Mouse (Mus musculus): ENCODE results near the gene Cep68. TPM values are rescaled to one million over a fixed set of nuclear protein-coding genes. Genes with fewer than 3 reads are reported as not detected.

The Cep68 gene
- polyA plus RNA-seq, 1 experiment from 2014 or later: 34.1 TPM

DNA sequence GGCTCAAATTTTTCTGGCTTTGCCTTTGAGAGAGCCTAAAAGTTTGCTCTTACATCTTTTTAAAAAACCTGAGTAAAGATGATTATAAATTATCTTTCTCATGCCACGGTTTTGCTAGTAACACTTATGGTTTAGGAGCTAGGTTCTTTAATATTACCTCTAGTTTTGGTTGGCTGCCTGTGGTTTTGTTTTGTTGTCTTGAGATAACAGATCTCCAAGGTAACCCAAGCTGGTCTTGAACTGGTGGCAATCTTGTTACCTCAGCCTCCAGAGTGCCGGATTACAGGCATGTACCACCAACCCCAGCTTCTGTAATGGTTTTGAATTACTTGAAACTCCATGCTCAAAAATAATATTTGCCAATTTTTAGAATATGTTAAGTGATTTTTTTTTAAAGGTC lies 37.4 kb downstream of the Cep68 start:
- WGBS: 83% methylated on average over 2 of the region's 2 CpGs
- Histone ChIP-seq H3K4me1 (replicated peaks) (peaks cover under 1% of the 10 kb centered on the region; the same call in 1 of the 2 replicates), H3K4me3 (no peak overlapping the region), H3K27me3 (ENCODE audit: insufficient read depth, poor library complexity, severe bottlenecking) (no peaks in the 10 kb centered on the region), H3K9me3 (no peaks in the 10 kb centered on the region), H3K36me3 (peaks cover 26% of the 10 kb centered on the region), H3K27ac (no peak overlapping the region)
- DNase-seq (ENCODE audit: low spot score): no peak

DNA sequence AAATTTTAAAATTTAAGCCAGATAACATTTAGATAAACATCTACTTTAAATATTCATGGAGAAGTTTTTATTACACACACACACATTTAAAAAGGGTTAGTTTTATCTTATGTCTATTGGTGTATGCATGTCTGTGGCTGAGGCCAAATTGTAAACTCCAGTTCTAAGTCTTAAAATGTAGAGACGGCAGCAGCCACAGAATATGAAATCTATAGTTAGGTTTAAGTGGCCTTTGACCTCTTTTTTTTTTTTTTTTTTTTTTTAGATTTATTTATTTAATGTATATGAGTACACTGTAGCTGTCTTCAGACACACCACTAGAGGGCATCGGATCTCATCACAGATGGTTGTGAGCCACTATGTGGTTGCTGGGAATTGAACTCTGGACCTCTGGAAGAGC lies 41.6 kb downstream of the Cep68 start:
- no peak for DNase-seq (ENCODE audit: low spot score)
- H3K27ac ChIP-seq: no peak overlapping the region
- no peak overlapping the region for H3K4me3 ChIP-seq
- no peaks in the 10 kb centered on the region for H3K27me3 ChIP-seq (ENCODE audit: insufficient read depth, poor library complexity, severe bottlenecking)
- peaks cover 14% of the 10 kb centered on the region for H3K36me3 ChIP-seq
- peaks cover 31% of the 10 kb centered on the region for H3K4me1 ChIP-seq (replicated peaks)
- no peaks in the 10 kb centered on the region for H3K9me3 ChIP-seq
- WGBS: 83% methylated on average over 2 of the region's 2 CpGs

DNA sequence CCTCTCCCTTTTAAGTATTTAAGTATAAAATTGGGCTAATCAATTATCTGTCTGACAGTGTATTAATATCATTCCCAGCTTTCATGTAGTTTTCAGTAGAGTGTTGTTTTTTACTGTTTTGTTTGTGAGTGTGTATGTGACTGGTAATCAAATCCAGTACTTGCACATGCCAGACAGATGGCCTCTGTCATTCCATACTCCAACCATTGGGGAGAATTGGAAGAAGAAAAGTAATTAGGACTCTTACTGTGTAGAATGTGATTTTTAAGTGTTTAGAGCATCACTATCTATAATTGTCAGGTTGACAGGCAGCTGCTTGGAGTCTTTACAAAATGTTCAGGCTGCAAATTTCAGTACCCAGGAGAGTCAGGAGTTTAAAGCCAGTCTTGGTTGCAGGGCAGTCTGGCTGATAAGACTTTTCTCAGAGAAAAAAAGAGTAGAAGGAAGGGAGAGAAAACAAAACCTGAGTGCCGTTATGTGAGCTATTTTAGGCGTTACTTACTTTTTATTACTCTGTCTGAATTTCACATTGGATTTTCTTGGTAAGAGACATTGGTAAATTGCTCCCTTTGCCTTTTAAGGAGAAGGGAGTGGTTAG lies 42.5 kb downstream of the Cep68 start:
- Histone ChIP-seq H3K4me3 (no peak overlapping the region), H3K9me3 (no peaks in the 10 kb centered on the region), H3K27me3 (ENCODE audit: insufficient read depth, poor library complexity, severe bottlenecking) (no peaks in the 10 kb centered on the region), H3K27ac (no peak overlapping the region), H3K36me3 (peaks cover 14% of the 10 kb centered on the region), H3K4me1 (replicated peaks) (peaks cover 35% of the 10 kb centered on the region)
- no peak for DNase-seq (ENCODE audit: low spot score)
- 96% methylated on average over 2 of the region's 2 CpGs for WGBS

DNA sequence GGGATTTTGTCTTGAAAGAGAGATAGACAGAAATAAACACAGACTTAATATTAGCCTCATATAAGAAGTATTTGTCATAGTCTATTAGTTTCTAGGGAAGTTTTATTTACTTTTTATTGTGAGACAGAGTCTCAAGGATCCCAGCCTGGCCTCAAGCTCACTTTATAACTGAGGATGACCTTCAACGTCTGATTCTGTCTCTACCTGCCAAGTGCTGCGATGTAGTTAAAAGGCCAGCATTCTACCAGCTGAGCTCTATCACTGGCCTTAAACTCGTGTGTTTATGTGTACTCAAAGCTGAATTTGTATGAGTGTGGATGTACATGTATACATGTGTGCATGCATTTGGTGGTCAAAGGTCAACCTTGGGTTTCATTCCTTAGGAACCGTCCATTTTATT lies 43.7 kb downstream of the Cep68 start:
- H3K4me1 ChIP-seq (replicated peaks): peaks cover 37% of the 10 kb centered on the region
- H3K27ac ChIP-seq: no peak overlapping the region
- 88% methylated on average over 4 of the region's 4 CpGs for WGBS
- peaks cover 14% of the 10 kb centered on the region for H3K36me3 ChIP-seq
- no peaks in the 10 kb centered on the region for H3K9me3 ChIP-seq
- H3K4me3 ChIP-seq: no peak overlapping the region
- no peak for DNase-seq (ENCODE audit: low spot score)
- no peaks in the 10 kb centered on the region for H3K27me3 ChIP-seq (ENCODE audit: insufficient read depth, poor library complexity, severe bottlenecking)

DNA sequence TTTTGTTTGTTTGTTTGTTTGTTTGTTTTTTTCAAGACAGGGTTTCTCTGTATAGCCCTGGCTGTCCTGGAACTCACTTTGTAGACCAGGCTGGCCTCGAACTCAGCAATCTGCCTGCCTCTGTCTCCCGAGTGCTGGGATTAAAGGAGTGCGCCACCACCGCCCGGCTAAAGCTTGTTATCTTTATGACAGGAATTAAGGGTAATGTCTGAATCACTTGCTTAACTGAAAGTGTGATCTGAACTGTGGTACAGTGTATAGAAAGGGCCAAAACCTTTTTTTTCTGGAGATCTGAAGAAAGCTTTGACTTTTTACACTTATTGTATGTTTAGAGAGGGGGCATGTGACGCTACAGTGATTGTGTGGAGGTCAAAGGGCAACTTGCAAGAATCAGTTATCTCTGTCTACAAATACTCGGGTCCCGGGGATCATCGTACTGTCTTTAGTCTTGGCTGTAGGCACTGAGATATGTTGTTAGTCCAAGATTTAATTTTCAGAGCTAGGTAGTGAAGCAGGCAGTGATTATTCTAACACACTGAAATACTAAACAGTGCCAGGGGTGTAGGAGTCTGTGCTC lies 44.3 kb downstream of the Cep68 start:
- 85% methylated on average over 9 of the region's 9 CpGs for WGBS

DNA sequence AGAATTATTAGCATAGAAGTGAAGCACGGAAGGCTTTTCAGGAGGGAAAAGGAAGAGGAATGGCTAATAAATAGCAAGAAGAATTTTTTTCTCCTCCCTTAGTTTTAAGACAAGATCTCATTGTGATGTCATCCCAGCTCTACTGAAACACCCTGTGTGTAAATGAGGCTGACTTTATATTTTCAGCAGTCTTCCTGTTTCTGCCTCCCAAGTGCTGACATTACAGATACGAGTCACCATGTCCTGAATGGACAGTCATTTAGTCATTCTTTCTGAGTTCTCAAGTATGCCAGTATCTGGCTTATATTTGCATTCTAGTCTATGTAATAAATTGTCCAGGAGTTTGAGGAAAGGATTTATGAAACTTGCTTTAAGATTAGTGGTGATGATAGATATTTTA lies 44.9 kb downstream of the Cep68 start:
- 82% methylated on average over 2 of the region's 2 CpGs for WGBS
- Histone ChIP-seq H3K27me3 (ENCODE audit: insufficient read depth, poor library complexity, severe bottlenecking) (no peaks in the 10 kb centered on the region), H3K4me3 (no peak overlapping the region), H3K36me3 (peaks cover 14% of the 10 kb centered on the region), H3K4me1 (replicated peaks) (peaks cover 41% of the 10 kb centered on the region), H3K27ac (no peak overlapping the region), H3K9me3 (no peaks in the 10 kb centered on the region)
- DNase-seq (ENCODE audit: low spot score): no peak

More for the DNA sequence above, 44.3 kb downstream of the Cep68 start:
- Histone ChIP-seq H3K4me3 (no peak overlapping the region), H3K27me3 (ENCODE audit: insufficient read depth, poor library complexity, severe bottlenecking) (no peaks in the 10 kb centered on the region), H3K9me3 (no peaks in the 10 kb centered on the region), H3K36me3 (peaks cover 14% of the 10 kb centered on the region), H3K27ac (no peak overlapping the region), H3K4me1 (replicated peaks) (peaks cover 41% of the 10 kb centered on the region)
- DNase-seq (ENCODE audit: low spot score): no peak

DNA sequence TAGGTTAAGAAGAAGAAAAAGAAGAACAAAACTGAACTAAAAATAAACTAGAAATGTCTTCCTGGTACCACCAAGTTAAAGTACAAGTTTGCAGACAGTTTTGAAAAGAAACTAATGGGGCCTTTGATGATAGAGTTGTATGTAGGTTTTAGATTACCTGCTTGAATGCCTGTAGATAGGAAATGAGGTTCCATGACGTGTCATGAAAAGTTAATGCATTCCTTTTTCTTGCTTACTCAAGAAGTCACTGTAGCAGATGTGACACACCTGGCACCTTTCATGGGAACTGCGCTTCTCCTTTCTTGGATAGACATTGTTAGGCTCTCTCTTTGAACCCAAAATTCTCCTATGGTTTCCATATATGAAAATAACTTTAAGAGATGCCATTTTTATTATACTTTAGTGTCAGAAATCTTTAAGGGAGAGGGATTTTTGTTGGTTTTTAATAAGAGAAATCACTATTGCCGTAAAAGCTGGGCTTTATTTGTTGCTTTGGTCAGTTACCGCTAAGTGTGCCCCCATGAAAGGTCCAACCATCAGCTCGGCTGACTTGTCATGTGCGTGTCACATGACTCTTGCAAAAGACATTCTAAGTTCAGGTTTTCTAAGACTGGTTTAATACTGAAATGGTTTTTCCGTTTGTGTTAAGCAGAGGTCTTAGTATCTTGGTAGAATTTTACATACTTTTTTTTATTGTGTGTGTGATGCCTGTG lies 46.8 kb downstream of the Cep68 start:
- DNase-seq (ENCODE audit: low spot score): no peak
- Histone ChIP-seq H3K27ac (peak overlapping the region; percentile 92), H3K4me3 (peak overlapping the region; percentile 99), H3K4me1 (replicated peaks) (peaks cover 41% of the 10 kb centered on the region), H3K9me3 (no peaks in the 10 kb centered on the region), H3K27me3 (ENCODE audit: insufficient read depth, poor library complexity, severe bottlenecking) (no peaks in the 10 kb centered on the region), H3K36me3 (peaks cover 9% of the 10 kb centered on the region)
- WGBS: 64% methylated on average over 7 of the region's 7 CpGs

DNA sequence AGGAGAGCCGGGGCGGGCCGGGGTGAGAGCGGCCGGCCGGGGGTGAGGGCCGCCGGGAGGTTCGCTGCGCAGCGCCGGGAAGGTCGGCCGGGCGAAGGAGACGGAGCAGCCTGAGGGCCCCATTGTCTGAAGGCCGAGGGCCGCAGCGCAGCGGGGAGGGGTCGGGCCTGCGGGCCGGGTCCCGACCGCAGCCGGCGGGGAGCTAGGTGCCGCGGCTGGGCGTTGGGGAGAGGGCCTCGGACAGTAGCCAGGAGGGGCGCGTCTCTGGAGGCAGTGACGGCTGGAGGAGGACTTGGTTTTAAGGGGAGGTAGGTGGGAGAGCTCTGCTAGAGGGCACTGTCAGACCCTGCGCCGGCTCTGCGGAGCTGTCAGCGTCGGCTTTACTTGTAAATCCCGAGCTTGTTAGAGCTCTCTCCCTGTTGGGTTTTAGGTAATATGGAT lies 47.5 kb downstream of the Cep68 start:
- Histone ChIP-seq H3K27ac (peak overlapping the region; percentile 92), H3K4me1 (replicated peaks) (peaks cover 39% of the 10 kb centered on the region), H3K27me3 (ENCODE audit: insufficient read depth, poor library complexity, severe bottlenecking) (no peaks in the 10 kb centered on the region), H3K9me3 (no peaks in the 10 kb centered on the region), H3K36me3 (peaks cover 9% of the 10 kb centered on the region), H3K4me3 (peak overlapping the region; percentile 99)
- WGBS: under 1% methylated on average over 40 of the region's 40 CpGs
- DNase-seq (ENCODE audit: low spot score): no peak

DNA sequence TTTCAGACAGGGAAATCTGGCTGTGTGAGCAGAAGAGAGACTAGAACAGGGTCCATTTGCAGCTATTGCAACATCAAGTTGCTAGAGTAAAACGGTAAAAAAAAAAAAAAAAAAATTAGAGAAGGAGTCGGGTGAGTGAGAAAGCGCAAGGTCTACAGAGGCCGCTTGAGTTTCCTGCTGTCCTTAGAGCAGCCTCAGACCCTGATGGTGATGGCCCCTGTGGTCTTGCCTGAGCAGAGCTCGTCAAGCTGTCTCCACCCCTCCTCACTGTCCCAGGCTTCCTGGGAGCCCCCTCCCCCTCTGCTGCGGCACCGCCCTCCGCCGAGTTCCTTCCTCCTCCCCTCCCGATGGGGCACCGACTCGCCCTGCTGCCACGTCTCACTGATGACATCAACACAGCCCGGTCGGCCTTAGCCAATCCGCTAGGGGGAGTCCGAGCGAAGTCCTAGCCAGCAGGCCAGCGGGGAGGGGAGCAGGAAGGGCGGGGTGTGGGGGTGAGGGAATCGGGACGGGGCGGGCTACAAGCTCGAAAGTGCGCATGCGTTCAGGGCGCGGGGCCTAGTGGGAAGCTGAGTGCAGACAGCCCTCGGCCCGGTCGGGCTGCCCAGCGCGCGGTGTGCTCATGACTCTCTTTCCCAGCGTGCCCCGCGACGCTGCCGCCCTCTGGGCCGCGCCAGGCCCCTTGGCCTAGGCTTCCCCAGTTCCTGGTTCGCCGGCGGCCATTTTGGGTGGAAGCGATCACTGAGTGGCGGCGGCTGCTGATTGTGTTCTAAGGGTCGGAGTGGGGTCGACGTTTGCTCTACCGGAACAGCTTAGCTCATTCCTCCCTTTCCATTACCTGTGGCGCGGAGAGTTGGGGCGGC lies 48.3 kb downstream of the Cep68 start, which contains the start of gene Rab1a:
Gene Rab1a, plus strand, starts transcription at position 720 of the 863 bp plus-strand sequence.
- peak; percentile 100 for DNase-seq (ENCODE audit: low spot score)
- H3K27me3 ChIP-seq (ENCODE audit: insufficient read depth, poor library complexity, severe bottlenecking): no peaks in the 10 kb centered on the region
- peaks cover 34% of the 10 kb centered on the region for H3K4me1 ChIP-seq (replicated peaks)
- H3K27ac ChIP-seq: peak within 1 kb of the TSS; percentile 92
- no peaks in the 10 kb centered on the region for H3K9me3 ChIP-seq
- peak within 1 kb of the TSS; percentile 99 for H3K4me3 ChIP-seq
- peaks cover 9% of the 10 kb centered on the region for H3K36me3 ChIP-seq
- under 1% methylated on average over 54 of the region's 54 CpGs for WGBS

DNA sequence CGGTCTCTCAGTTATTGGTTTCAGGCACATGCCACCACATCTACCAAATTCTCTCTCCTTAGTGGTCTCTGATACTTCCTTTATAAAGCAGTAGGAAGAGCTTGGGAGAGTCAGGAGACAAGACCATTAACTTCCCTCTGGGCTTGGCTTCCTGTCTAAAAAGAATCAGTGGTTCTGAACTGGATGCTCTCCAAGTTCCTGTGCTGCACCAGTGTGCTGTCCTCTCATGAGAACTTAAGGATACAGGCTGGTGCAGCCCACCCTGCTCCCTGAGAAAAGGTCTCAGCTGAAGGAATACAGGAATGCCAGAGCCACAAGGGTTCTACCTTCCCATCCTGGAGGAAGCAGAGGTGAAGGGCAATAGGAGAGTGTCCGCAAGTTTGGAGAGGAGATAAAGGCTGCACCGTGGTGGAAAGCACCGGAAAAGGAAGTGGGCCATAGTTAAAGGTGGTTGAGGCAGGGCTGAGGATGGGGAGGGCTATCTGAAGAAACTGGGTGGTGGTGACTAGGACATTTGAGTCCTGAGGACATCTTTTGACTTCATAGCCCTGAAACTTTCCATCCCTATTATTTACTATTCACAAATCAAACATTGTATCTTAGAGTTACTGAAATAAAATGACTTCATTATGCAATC lies 56.0 kb downstream of the Cep68 start:
- Histone ChIP-seq H3K27ac (no peak overlapping the region), H3K9me3 (no peaks in the 10 kb centered on the region), H3K4me3 (no peak overlapping the region), H3K36me3 (no peaks in the 10 kb centered on the region), H3K27me3 (ENCODE audit: insufficient read depth, poor library complexity, severe bottlenecking) (no peaks in the 10 kb centered on the region), H3K4me1 (replicated peaks) (no peaks in the 10 kb centered on the region)
- DNase-seq (ENCODE audit: low spot score): no peak
- 91% methylated on average over 4 of the region's 4 CpGs for WGBS

DNA sequence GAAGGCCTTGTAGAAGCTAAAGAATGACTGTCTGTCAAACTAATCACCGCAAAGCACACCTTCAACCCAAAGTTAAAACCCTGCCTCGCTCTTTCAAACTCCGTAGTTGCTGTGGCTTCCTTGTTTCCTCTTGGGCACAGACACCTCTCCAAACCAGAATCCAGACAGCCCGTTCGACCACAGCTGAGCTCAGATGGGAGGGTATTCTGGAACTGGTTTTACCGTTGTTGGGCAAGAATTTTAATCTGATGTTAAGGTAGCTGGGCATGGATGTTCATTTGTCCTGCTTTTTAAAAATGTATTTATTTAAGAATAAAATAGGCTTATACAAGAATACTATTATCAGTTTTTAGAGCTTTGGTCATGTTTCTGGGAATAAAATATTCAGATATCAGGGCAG lies 62.0 kb downstream of the Cep68 start:
- no peaks in the 10 kb centered on the region for H3K9me3 ChIP-seq
- no peaks in the 10 kb centered on the region for H3K36me3 ChIP-seq
- no peak for DNase-seq (ENCODE audit: low spot score)
- H3K27me3 ChIP-seq (ENCODE audit: insufficient read depth, poor library complexity, severe bottlenecking): no peaks in the 10 kb centered on the region
- H3K4me3 ChIP-seq: no peak overlapping the region
- no peak overlapping the region for H3K27ac ChIP-seq
- 86% methylated on average over 6 of the region's 6 CpGs for WGBS
- H3K4me1 ChIP-seq (replicated peaks): no peaks in the 10 kb centered on the region
